ENCODE assay signal across 10 mouse cellular contexts in genomic region chr7:140058528-140058927, GRCm38 (mm10). TPM values are rescaled to one million over a fixed set of nuclear protein-coding genes. Genes with fewer than 3 reads are reported as not detected.
DNase-seq lines count a peak whose midpoint lies in the region; ATAC-seq lines count a peak whose summit lies in the region.
"Had no signal": no experiment of that assay in that cellular context is flagged by ENCODE, and none has a peak within 500 bp of the region (broad histone marks: within the 10 kb centered on the region; RNA-seq: fewer than 3 reads in every experiment).

No protein-coding gene starts in this region.

- H3K4me2 ChIP-seq in lung, embryonic 16.5 days (ENCODE audit: low read depth, low read length) = peak overlapping the region; percentile 76
- peak overlapping the region; percentile 75 for H3K4me2 ChIP-seq in forebrain, embryonic 13.5 days
- peak overlapping the region; percentile 86 for H3K4me2 ChIP-seq in limb, embryonic 11.5 days (ENCODE audit: low read depth, severe bottlenecking)
- H3K4me2 ChIP-seq in stomach, embryonic 14.5 days (replicated peaks; ENCODE audit: low read depth, low read length) = peak overlapping the region; percentile 72

- no peak overlapping the region; the same call in 1 of the 2 replicates for H3K9ac ChIP-seq in lung, embryonic 16.5 days (ENCODE audit: low read length)
- H3K9ac ChIP-seq in forebrain, embryonic 13.5 days = peak overlapping the region; percentile 75
- H3K9ac ChIP-seq in limb, embryonic 11.5 days (ENCODE audit: low read length) = peak overlapping the region; percentile 79
- peak overlapping the region; percentile 40; the same call in 1 of the 2 replicates for H3K9ac ChIP-seq in stomach, embryonic 14.5 days (replicated peaks; ENCODE audit: low read depth, low read length)

- no peak for ATAC-seq in lung, embryonic 16.5 days (ENCODE audit: low read depth)
- no peak for ATAC-seq in forebrain, embryonic 13.5 days
- no peak for ATAC-seq in limb, embryonic 11.5 days (ENCODE audit: insufficient number of reproducible peaks, low FRiP score, low TSS enrichment, low read depth)
- ATAC-seq in stomach, embryonic 14.5 days (ENCODE audit: insufficient number of reproducible peaks, insufficient read depth, low FRiP score, low read depth) = no peak
- no peak for ATAC-seq in cerebellum, adult (ENCODE audit: insufficient number of reproducible peaks, low FRiP score, low TSS enrichment)
- ATAC-seq: inflammation-experienced regulatory T-cells, adult 6 months had no signal

- peaks cover 80% of the 10 kb centered on the region for H3K27me3 ChIP-seq in lung, embryonic 16.5 days (ENCODE audit: control insufficient read depth, insufficient read depth, low read depth, low read length)
- peaks cover 44% of the 10 kb centered on the region for H3K27me3 ChIP-seq in forebrain, embryonic 13.5 days
- peaks cover 62% of the 10 kb centered on the region for H3K27me3 ChIP-seq in limb, embryonic 11.5 days (ENCODE audit: control insufficient read depth, insufficient read depth, low read length)
- peaks cover 43% of the 10 kb centered on the region for H3K27me3 ChIP-seq in stomach, embryonic 14.5 days (ENCODE audit: control insufficient read depth, insufficient read depth, low read length)

- no peak overlapping the region for H3K27ac ChIP-seq in lung, embryonic 16.5 days (ENCODE audit: low read length)
- peak overlapping the region; percentile 89 for H3K27ac ChIP-seq in forebrain, embryonic 13.5 days
- H3K27ac ChIP-seq in limb, embryonic 11.5 days (replicated peaks; ENCODE audit: low read depth, low read length) = no peak overlapping the region
- H3K27ac ChIP-seq in stomach, embryonic 14.5 days (ENCODE audit: low read length) = no peak overlapping the region

- H3K4me3 ChIP-seq in lung, embryonic 16.5 days (ENCODE audit: low read length) = peak overlapping the region; percentile 49
- peak overlapping the region; percentile 48 for H3K4me3 ChIP-seq in forebrain, embryonic 13.5 days
- H3K4me3 ChIP-seq in limb, embryonic 11.5 days (ENCODE audit: low read depth, low read length) = peak overlapping the region; percentile 43
- peak overlapping the region; percentile 40 for H3K4me3 ChIP-seq in stomach, embryonic 14.5 days (ENCODE audit: low read depth, low read length)

- peaks cover 11% of the 10 kb centered on the region for H3K4me1 ChIP-seq in lung, embryonic 16.5 days (replicated peaks; ENCODE audit: control insufficient read depth, insufficient read depth, low read length)
- peaks cover 58% of the 10 kb centered on the region for H3K4me1 ChIP-seq in forebrain, embryonic 13.5 days
- H3K4me1 ChIP-seq in limb, embryonic 11.5 days (ENCODE audit: control insufficient read depth, insufficient read depth, low read length) = peaks cover 5% of the 10 kb centered on the region
- H3K4me1 ChIP-seq in stomach, embryonic 14.5 days (ENCODE audit: control insufficient read depth, insufficient read depth, low read length) = peaks cover 9% of the 10 kb centered on the region; the same call in 1 of the 2 replicates

- WGBS in lung, embryonic 16.5 days = 24% methylated on average over 7 of the region's 7 CpGs
- 7% methylated on average over 7 of the region's 7 CpGs for WGBS in forebrain, embryonic 13.5 days
- WGBS in limb, embryonic 11.5 days = 21% methylated on average over 7 of the region's 7 CpGs
- WGBS in stomach, embryonic 14.5 days = 26% methylated on average over 7 of the region's 7 CpGs

- no peak for DNase-seq in lung, postnatal 36 days
- DNase-seq in limb, embryonic 11.5 days (ENCODE audit: low spot score) = no peak
- no peak for DNase-seq in ovary, postnatal 36 days (ENCODE audit: low spot score)
- no peak for DNase-seq in gastrocnemius, postnatal 10 days
- DNase-seq: cerebellum, adult 9-10 months had no signal

- no peaks in the 10 kb centered on the region for H3K9me3 ChIP-seq in lung, embryonic 16.5 days (ENCODE audit: control insufficient read depth, low read length)
- H3K9me3 ChIP-seq in forebrain, embryonic 13.5 days (replicated peaks) = no peaks in the 10 kb centered on the region
- no peaks in the 10 kb centered on the region for H3K9me3 ChIP-seq in limb, embryonic 11.5 days (ENCODE audit: control insufficient read depth, low read length)
- no peaks in the 10 kb centered on the region for H3K9me3 ChIP-seq in stomach, embryonic 14.5 days (ENCODE audit: control insufficient read depth, low read depth, low read length)

- H3K36me3 ChIP-seq in lung, embryonic 16.5 days (ENCODE audit: control insufficient read depth, insufficient read depth, low read length) = no peaks in the 10 kb centered on the region
- no peaks in the 10 kb centered on the region for H3K36me3 ChIP-seq in forebrain, embryonic 13.5 days (ENCODE audit: poor library complexity, severe bottlenecking)
- no peaks in the 10 kb centered on the region for H3K36me3 ChIP-seq in limb, embryonic 11.5 days (ENCODE audit: control insufficient read depth, insufficient read depth, low read length)
- H3K36me3 ChIP-seq in stomach, embryonic 14.5 days (ENCODE audit: control insufficient read depth, insufficient read depth, low read length) = no peaks in the 10 kb centered on the region

RNA-seq across cellular contexts. Expression of gene Msx3, which starts 9.6 kb away (rescaled TPM):
- not detected in 2 replicates for polyA plus RNA-seq in lung, embryonic 16.5 days (2015; fragmentation: Nextera tagmentation; extraction: Ambion mirVana)
- 1.2 and 2.0 TPM in 2 replicates for polyA plus RNA-seq in forebrain, embryonic 13.5 days (2015; fragmentation: Nextera tagmentation; extraction: Ambion mirVana)
- 0.14 TPM in 1 of 2 replicates, not detected in the other for polyA plus RNA-seq in limb, embryonic 11.5 days (2014; fragmentation: Nextera tagmentation; extraction: Ambion mirVana)
- not detected in 2 replicates for polyA plus RNA-seq in stomach, embryonic 14.5 days (2014; fragmentation: Nextera tagmentation; extraction: Ambion mirVana)
- not detected for total RNA-seq in gastrocnemius, postnatal 10 days (2021)
- polyA plus RNA-seq: inflammation-experienced regulatory T-cells, adult 6 months had no signal

RNA-seq across cellular contexts. Expression of gene Tubgcp2, which starts 22.1 kb away (rescaled TPM):
- polyA plus RNA-seq in lung, embryonic 16.5 days (2015; fragmentation: Nextera tagmentation; extraction: Ambion mirVana) = 50.5 and 50.6 TPM in 2 replicates
- 69.6 and 74.7 TPM in 2 replicates for polyA plus RNA-seq in forebrain, embryonic 13.5 days (2015; fragmentation: Nextera tagmentation; extraction: Ambion mirVana)
- polyA plus RNA-seq in limb, embryonic 11.5 days (2014; fragmentation: Nextera tagmentation; extraction: Ambion mirVana) = 75.8 and 82.1 TPM in 2 replicates
- polyA plus RNA-seq in stomach, embryonic 14.5 days (2014; fragmentation: Nextera tagmentation; extraction: Ambion mirVana) = 59.3 and 60.3 TPM in 2 replicates
- total RNA-seq in gastrocnemius, postnatal 10 days (2021) = 10 to 100 TPM; 21.9 to 29.6 TPM

RNA-seq across cellular contexts. Expression of gene Zfp511, which starts 22.3 kb away (rescaled TPM):
- 39.8 and 41.8 TPM in 2 replicates for polyA plus RNA-seq in lung, embryonic 16.5 days (2015; fragmentation: Nextera tagmentation; extraction: Ambion mirVana)
- 52.2 and 53.7 TPM in 2 replicates for polyA plus RNA-seq in forebrain, embryonic 13.5 days (2015; fragmentation: Nextera tagmentation; extraction: Ambion mirVana)
- 42.1 and 45.0 TPM in 2 replicates for polyA plus RNA-seq in limb, embryonic 11.5 days (2014; fragmentation: Nextera tagmentation; extraction: Ambion mirVana)
- 40.6 and 43.5 TPM in 2 replicates for polyA plus RNA-seq in stomach, embryonic 14.5 days (2014; fragmentation: Nextera tagmentation; extraction: Ambion mirVana)
- 1 to 10 TPM; 8.8 to 10.0 TPM for total RNA-seq in gastrocnemius, postnatal 10 days (2021)

RNA-seq across cellular contexts. Expression of gene Caly, which starts 23.8 kb away (rescaled TPM):
- polyA plus RNA-seq in lung, embryonic 16.5 days (2015; fragmentation: Nextera tagmentation; extraction: Ambion mirVana) = 0.63 and 1.6 TPM in 2 replicates
- polyA plus RNA-seq in forebrain, embryonic 13.5 days (2015; fragmentation: Nextera tagmentation; extraction: Ambion mirVana) = 46.4 and 58.4 TPM in 2 replicates
- polyA plus RNA-seq in limb, embryonic 11.5 days (2014; fragmentation: Nextera tagmentation; extraction: Ambion mirVana) = 1.6 and 2.0 TPM in 2 replicates
- polyA plus RNA-seq in stomach, embryonic 14.5 days (2014; fragmentation: Nextera tagmentation; extraction: Ambion mirVana) = 3.8 and 3.9 TPM in 2 replicates
- under 1 TPM in 1 of 2 experiments, not detected in 1; 0.36 TPM for total RNA-seq in gastrocnemius, postnatal 10 days (2021)
- polyA plus RNA-seq: inflammation-experienced regulatory T-cells, adult 6 months had no signal

RNA-seq across cellular contexts. Expression of gene Prap1, which starts 34.7 kb away (rescaled TPM):
- 0.49 TPM in 1 of 2 replicates, not detected in the other for polyA plus RNA-seq in lung, embryonic 16.5 days (2015; fragmentation: Nextera tagmentation; extraction: Ambion mirVana)
- not detected in 2 replicates for polyA plus RNA-seq in forebrain, embryonic 13.5 days (2015; fragmentation: Nextera tagmentation; extraction: Ambion mirVana)
- polyA plus RNA-seq in limb, embryonic 11.5 days (2014; fragmentation: Nextera tagmentation; extraction: Ambion mirVana) = not detected in 2 replicates
- polyA plus RNA-seq in stomach, embryonic 14.5 days (2014; fragmentation: Nextera tagmentation; extraction: Ambion mirVana) = 12.5 and 24.2 TPM in 2 replicates
- total RNA-seq in gastrocnemius, postnatal 10 days (2021) = not detected
- polyA plus RNA-seq: inflammation-experienced regulatory T-cells, adult 6 months had no signal
